Mouse (Mus musculus) limb, embryonic 13.5 days (tissue): ENCODE measurements around the gene Copz1. TPM values are rescaled to one million over a fixed set of nuclear protein-coding genes. Genes with fewer than 3 reads are reported as not detected.
A peak's percentile ranks its signal among the peaks of the same experiment; 100 is the strongest.

Experiments used
- ATAC-seq: fragments of 200-750 bp; cut with Nextera tagmentation; 2 replicates; pipeline ENCODE4 v1.8.0; 2017; ENCODE audit warnings: low read depth, moderate number of reproducible peaks, moderate TSS enrichment; ENCODE audit not compliant: low FRiP score
- H3K27ac ChIP-seq: fragments of 300-500 bp; sonication (generic); 2 replicates; pipeline ENCODE4 v1.5.1; 2015; ENCODE audit warnings: inconsistent platforms, mild to moderate bottlenecking, moderate library complexity
- H3K27me3 ChIP-seq: fragments of 300-500 bp; sonication (generic); 2 replicates; pipeline ENCODE4 v1.6.1; 2015; ENCODE audit warnings: mild to moderate bottlenecking, inconsistent platforms
- H3K36me3 ChIP-seq: fragments of 300-500 bp; sonication (generic); 2 replicates; pipeline ENCODE4 v1.6.1; 2015; ENCODE audit warnings: inconsistent platforms, mild to moderate bottlenecking, moderate library complexity
- H3K4me1 ChIP-seq: fragments of 300-500 bp; sonication (generic); 2 replicates; pipeline ENCODE4 v1.6.1; 2015; ENCODE audit warnings: inconsistent platforms
- H3K4me2 ChIP-seq: fragments of 300-500 bp; sonication (generic); replicated peaks from 2 replicates; pipeline ENCODE4 v1.6.1; 2015; ENCODE audit warnings: inconsistent platforms, mild to moderate bottlenecking, moderate library complexity
- H3K4me3 ChIP-seq: fragments of 300-500 bp; sonication (generic); 2 replicates; pipeline ENCODE4 v1.5.1; 2015; ENCODE audit warnings: moderate library complexity, mild to moderate bottlenecking, inconsistent platforms
- H3K9ac ChIP-seq: fragments of 300-500 bp; sonication (generic); 2 replicates; pipeline ENCODE4 v1.6.1; 2015; ENCODE audit warnings: mild to moderate bottlenecking, inconsistent platforms
- H3K9me3 ChIP-seq: fragments of 300-500 bp; sonication (generic); 2 replicates; pipeline ENCODE4 v1.6.1; 2016; ENCODE audit warnings: inconsistent platforms
- WGBS: fragments of 180-500 bp; shearing (Covaris S2); methylation state at CpG from one replicate; pipeline ENCODE4 v1.1.7; 2015; 5-methylcytosine and 5-hydroxymethylcytosine counted together
- polyA plus RNA-seq: library from polyadenylated mRNA; unstranded; fragments of >200 nt; fragmentation: Nextera tagmentation; extraction: Ambion mirVana; gene quantifications from 2 replicates; pipeline ENCODE4 v1.2.1, GENCODE M21; 2015

The Copz1 gene
- polyA plus RNA-seq, 1 experiment from 2014 or later: 283 TPM

- peaks cover 49% of the 10 kb centered on the region for H3K4me1 ChIP-seq
- no peak for ATAC-seq
- H3K9me3 ChIP-seq: no peaks in the 10 kb centered on the region
- H3K4me3 ChIP-seq: no peak overlapping the region
- no peak overlapping the region for H3K4me2 ChIP-seq
- WGBS: 96% methylated on average over 3 of the region's 3 CpGs
- no peaks in the 10 kb centered on the region for H3K27me3 ChIP-seq
- H3K27ac ChIP-seq: no peak overlapping the region
- H3K9ac ChIP-seq: no peak overlapping the region
- H3K36me3 ChIP-seq: peaks cover under 1% of the 10 kb centered on the region; the same call in 1 of the 2 replicates
Measured at GRCm38 (mm10) chr15:103281465-103282205, 9.1 kb downstream of the Copz1 start.

- no peak overlapping the region for H3K27ac ChIP-seq
- H3K4me3 ChIP-seq: no peak overlapping the region
- ATAC-seq: no peak
- no peak overlapping the region for H3K9ac ChIP-seq
- 51% methylated on average over 3 of the region's 3 CpGs for WGBS
- H3K36me3 ChIP-seq: peaks cover 7% of the 10 kb centered on the region; the same call in 1 of the 2 replicates
- no peaks in the 10 kb centered on the region for H3K27me3 ChIP-seq
- peaks cover 43% of the 10 kb centered on the region for H3K4me1 ChIP-seq
- no peak overlapping the region for H3K4me2 ChIP-seq
- no peaks in the 10 kb centered on the region for H3K9me3 ChIP-seq
Measured at GRCm38 (mm10) chr15:103284066-103284465, 11.6 kb downstream of the Copz1 start.

- no peak for ATAC-seq
- Histone ChIP-seq H3K27ac (peak overlapping the region; percentile 66), H3K36me3 (peaks cover 8% of the 10 kb centered on the region; the same call in 1 of the 2 replicates), H3K4me1 (peaks cover 49% of the 10 kb centered on the region), H3K27me3 (no peaks in the 10 kb centered on the region), H3K9ac (no peak overlapping the region), H3K4me2 (no peak overlapping the region), H3K9me3 (no peaks in the 10 kb centered on the region), H3K4me3 (no peak overlapping the region)
- WGBS: 27% methylated on average over 2 of the region's 2 CpGs
Measured at GRCm38 (mm10) chr15:103284647-103285046, 12.1 kb downstream of the Copz1 start.

GRCm38 (mm10) chr15:103285778-103286417 lies 13.4 kb downstream of the Copz1 start:
- H3K36me3 ChIP-seq: peaks cover 15% of the 10 kb centered on the region
- H3K9ac ChIP-seq: no peak overlapping the region
- ATAC-seq: no peak
- peaks cover 52% of the 10 kb centered on the region for H3K4me1 ChIP-seq
- H3K4me2 ChIP-seq: no peak overlapping the region
- H3K27ac ChIP-seq: peak overlapping the region; percentile 66
- no peaks in the 10 kb centered on the region for H3K9me3 ChIP-seq
- WGBS: 44% methylated on average over 1 of the region's 1 CpGs
- no peak overlapping the region for H3K4me3 ChIP-seq
- no peaks in the 10 kb centered on the region for H3K27me3 ChIP-seq

- peak; percentile 60 for ATAC-seq
- Histone ChIP-seq H3K27ac (peak overlapping the region; percentile 66), H3K4me1 (peaks cover 72% of the 10 kb centered on the region), H3K36me3 (peaks cover 45% of the 10 kb centered on the region), H3K9ac (peak overlapping the region; percentile 14; the same call in 1 of the 2 replicates), H3K27me3 (no peaks in the 10 kb centered on the region), H3K4me2 (0 out of 2 replicates have a peak overlapping the region, but pooled peaks have one; percentile 7), H3K9me3 (no peaks in the 10 kb centered on the region), H3K4me3 (no peak overlapping the region)
- 14% methylated on average over 5 of the region's 5 CpGs for WGBS
Measured at GRCm38 (mm10) chr15:103289600-103289999, 17.1 kb downstream of the Copz1 start.

GRCm38 (mm10) chr15:103290417-103290816 lies 17.9 kb downstream of the Copz1 start:
- no peak for ATAC-seq
- H3K36me3 ChIP-seq: peaks cover 45% of the 10 kb centered on the region
- peaks cover 71% of the 10 kb centered on the region for H3K4me1 ChIP-seq
- no peak overlapping the region for H3K4me2 ChIP-seq
- no peak overlapping the region for H3K4me3 ChIP-seq
- H3K9ac ChIP-seq: no peak overlapping the region
- WGBS: 66% methylated on average over 6 of the region's 6 CpGs
- no peaks in the 10 kb centered on the region for H3K9me3 ChIP-seq
- H3K27ac ChIP-seq: peak overlapping the region; percentile 66; the same call in 1 of the 2 replicates
- no peaks in the 10 kb centered on the region for H3K27me3 ChIP-seq

- Histone ChIP-seq H3K4me3 (no peak overlapping the region), H3K9ac (no peak overlapping the region), H3K9me3 (no peaks in the 10 kb centered on the region), H3K4me1 (peaks cover 71% of the 10 kb centered on the region), H3K36me3 (peaks cover 45% of the 10 kb centered on the region), H3K27me3 (no peaks in the 10 kb centered on the region), H3K27ac (peak overlapping the region; percentile 52; the same call in 1 of the 2 replicates), H3K4me2 (no peak overlapping the region)
- WGBS: 49% methylated on average over 9 of the region's 9 CpGs
- no peak for ATAC-seq
Measured at GRCm38 (mm10) chr15:103290843-103291242, 18.3 kb downstream of the Copz1 start.

GRCm38 (mm10) chr15:103292673-103293345 lies 20.3 kb downstream of the Copz1 start:
- Histone ChIP-seq H3K4me3 (no peak overlapping the region), H3K4me2 (no peak overlapping the region), H3K9ac (no peak overlapping the region), H3K9me3 (no peaks in the 10 kb centered on the region), H3K36me3 (peaks cover 52% of the 10 kb centered on the region), H3K27me3 (no peaks in the 10 kb centered on the region), H3K4me1 (peaks cover 84% of the 10 kb centered on the region), H3K27ac (no peak overlapping the region)
- no peak for ATAC-seq
- 68% methylated on average over 4 of the region's 4 CpGs for WGBS

GRCm38 (mm10) chr15:103293375-103293774 lies 20.9 kb downstream of the Copz1 start:
- H3K9me3 ChIP-seq: no peaks in the 10 kb centered on the region
- 97% methylated on average over 2 of the region's 2 CpGs for WGBS
- no peak overlapping the region for H3K4me3 ChIP-seq
- no peak for ATAC-seq
- H3K36me3 ChIP-seq: peaks cover 57% of the 10 kb centered on the region
- no peak overlapping the region for H3K9ac ChIP-seq
- H3K4me1 ChIP-seq: peaks cover 84% of the 10 kb centered on the region
- H3K27ac ChIP-seq: no peak overlapping the region
- no peak overlapping the region for H3K4me2 ChIP-seq
- H3K27me3 ChIP-seq: no peaks in the 10 kb centered on the region

- WGBS: 25% methylated on average over 2 of the region's 2 CpGs
- no peak for ATAC-seq
- Histone ChIP-seq H3K27ac (peak overlapping the region; percentile 61; the same call in 1 of the 2 replicates), H3K4me2 (no peak overlapping the region), H3K36me3 (peaks cover 65% of the 10 kb centered on the region), H3K4me1 (peaks cover 84% of the 10 kb centered on the region), H3K27me3 (no peaks in the 10 kb centered on the region), H3K9me3 (no peaks in the 10 kb centered on the region), H3K9ac (no peak overlapping the region), H3K4me3 (no peak overlapping the region)
Measured at GRCm38 (mm10) chr15:103294649-103295048, 22.1 kb downstream of the Copz1 start.

- WGBS: 4% methylated on average over 5 of the region's 5 CpGs
- H3K27me3 ChIP-seq: no peaks in the 10 kb centered on the region
- H3K36me3 ChIP-seq: peaks cover 59% of the 10 kb centered on the region
- ATAC-seq: peak; percentile 9; the same call in 1 of the 2 replicates
- peaks cover 85% of the 10 kb centered on the region for H3K4me1 ChIP-seq
- H3K4me2 ChIP-seq: peak overlapping the region; percentile 25
- 0 out of 2 replicates have a peak overlapping the region, but pooled peaks have one; percentile 43 for H3K9ac ChIP-seq
- no peak overlapping the region for H3K4me3 ChIP-seq
- H3K27ac ChIP-seq: peak overlapping the region; percentile 94
- H3K9me3 ChIP-seq: no peaks in the 10 kb centered on the region
Measured at GRCm38 (mm10) chr15:103295851-103296250, 23.3 kb downstream of the Copz1 start.

GRCm38 (mm10) chr15:103297313-103297712 lies 24.8 kb downstream of the Copz1 start:
- Histone ChIP-seq H3K4me1 (peaks cover 90% of the 10 kb centered on the region), H3K36me3 (peaks cover 45% of the 10 kb centered on the region), H3K4me3 (no peak overlapping the region), H3K27ac (peak overlapping the region; percentile 97; the same call in 1 of the 2 replicates), H3K27me3 (no peaks in the 10 kb centered on the region), H3K9ac (0 out of 2 replicates have a peak overlapping the region, but pooled peaks have one; percentile 19), H3K4me2 (no peak overlapping the region), H3K9me3 (no peaks in the 10 kb centered on the region)
- no peak for ATAC-seq
- WGBS: 36% methylated on average over 6 of the region's 6 CpGs
